In the genomic region with DNA sequence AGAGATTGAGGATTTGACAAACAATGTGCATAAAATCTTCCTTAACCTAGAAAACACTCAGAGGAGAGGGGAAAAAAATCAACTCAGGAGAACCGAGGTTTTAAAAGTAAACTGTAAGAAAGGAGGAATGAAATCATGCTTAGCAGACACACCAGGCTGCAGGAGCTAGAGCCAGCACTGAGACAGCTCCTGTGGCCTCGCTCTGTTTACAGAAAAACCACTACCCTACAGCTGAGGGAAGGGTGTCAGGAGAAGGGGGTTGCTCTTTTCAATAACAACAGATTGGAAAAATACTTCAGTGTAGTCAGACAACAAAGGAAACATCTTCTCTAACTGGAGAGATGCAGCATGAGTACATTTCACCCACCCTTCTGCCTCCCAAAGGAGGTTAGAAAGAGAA, we compare ENCODE assay signal across 12 mouse cellular contexts.
A peak's percentile ranks its signal among the peaks of the same experiment; 100 is the strongest.
DNase-seq lines count a peak whose midpoint lies in the region; ATAC-seq and TF ChIP-seq lines count a peak whose summit lies in the region.
"Had no signal": no experiment of that assay in that cellular context is flagged by ENCODE, and none has a peak within 500 bp of the region (broad histone marks: within the 10 kb centered on the region; RNA-seq: fewer than 3 reads in every experiment).

No protein-coding gene starts in this region.

- intact Hi-C loops in left cerebral cortex, postnatal 36 days (cut with DNase I) = loop anchor here (2.0 kb wide), 1 partner anchor 79 kb away; no protein-coding TSS in a partner anchor

- peak overlapping the region; percentile 37 for H3K27ac ChIP-seq in lung, embryonic 14.5 days (ENCODE audit: low read depth)
- peak overlapping the region; percentile 44; the same call in 1 of the 2 replicates for H3K27ac ChIP-seq in forebrain, embryonic 14.5 days (ENCODE audit: low read depth, low read length)
- peak overlapping the region; percentile 19; the same call in 1 of the 2 replicates for H3K27ac ChIP-seq in limb, embryonic 10.5 days
- H3K27ac ChIP-seq in neural tube, embryonic 15.5 days (replicated peaks) = peak overlapping the region; percentile 82
- H3K27ac ChIP-seq: heart, adult 2 months; liver, embryonic 13.5 days had no signal

- H3K9ac ChIP-seq in lung, embryonic 14.5 days = peak overlapping the region; percentile 9; the same call in 1 of the 2 replicates
- H3K9ac ChIP-seq in forebrain, embryonic 14.5 days (ENCODE audit: low read length) = peak overlapping the region; percentile 8; the same call in 1 of the 2 replicates
- H3K9ac ChIP-seq in neural tube, embryonic 15.5 days (replicated peaks) = 0 out of 2 replicates have a peak overlapping the region, but pooled peaks have one; percentile 14
- H3K9ac ChIP-seq: liver, embryonic 13.5 days had no signal

- H3K4me1 ChIP-seq in lung, embryonic 14.5 days (ENCODE audit: insufficient read depth) = peaks cover 30% of the 10 kb centered on the region
- peaks cover 26% of the 10 kb centered on the region for H3K4me1 ChIP-seq in forebrain, embryonic 14.5 days (ENCODE audit: control insufficient read depth, insufficient read depth, low read length)
- H3K4me1 ChIP-seq in limb, embryonic 10.5 days = peaks cover 23% of the 10 kb centered on the region
- H3K4me1 ChIP-seq in neural tube, embryonic 15.5 days = peaks cover 44% of the 10 kb centered on the region

- H3K27me3 ChIP-seq in lung, embryonic 14.5 days (ENCODE audit: insufficient read depth, low read length) = no peaks in the 10 kb centered on the region
- no peaks in the 10 kb centered on the region for H3K27me3 ChIP-seq in forebrain, embryonic 14.5 days (replicated peaks; ENCODE audit: control insufficient read depth, insufficient read depth, low read length)
- H3K27me3 ChIP-seq in limb, embryonic 10.5 days (ENCODE audit: low read depth, poor library complexity, severe bottlenecking) = no peaks in the 10 kb centered on the region
- no peaks in the 10 kb centered on the region for H3K27me3 ChIP-seq in neural tube, embryonic 15.5 days (replicated peaks)
- H3K27me3 ChIP-seq: CH12.LX; liver, embryonic 13.5 days had no signal

- WGBS in lung, embryonic 14.5 days = 5% methylated on average over 2 of the region's 2 CpGs
- 31% methylated on average over 2 of the region's 2 CpGs for WGBS in forebrain, embryonic 14.5 days
- 53% methylated on average over 2 of the region's 2 CpGs for WGBS in limb, embryonic 10.5 days
- 29% methylated on average over 2 of the region's 2 CpGs for WGBS in neural tube, embryonic 15.5 days

- H3K9me3 ChIP-seq in lung, embryonic 14.5 days (ENCODE audit: low read depth, low read length) = no peaks in the 10 kb centered on the region
- no peaks in the 10 kb centered on the region for H3K9me3 ChIP-seq in forebrain, embryonic 14.5 days (replicated peaks; ENCODE audit: control insufficient read depth, low read length)
- H3K9me3 ChIP-seq in limb, embryonic 10.5 days (replicated peaks) = no peaks in the 10 kb centered on the region
- no peaks in the 10 kb centered on the region for H3K9me3 ChIP-seq in neural tube, embryonic 15.5 days (replicated peaks)
- H3K9me3 ChIP-seq: liver, embryonic 13.5 days had no signal

- no peak overlapping the region for H3K4me3 ChIP-seq in lung, embryonic 14.5 days (ENCODE audit: low read depth, low read length)
- H3K4me3 ChIP-seq in forebrain, embryonic 14.5 days (ENCODE audit: low read depth, low read length) = no peak overlapping the region
- no peak overlapping the region for H3K4me3 ChIP-seq in limb, embryonic 10.5 days
- no peak overlapping the region for H3K4me3 ChIP-seq in neural tube, embryonic 15.5 days (replicated peaks)
- H3K4me3 ChIP-seq: heart, adult 2 months; liver, embryonic 13.5 days had no signal

- peak; percentile 55 for DNase-seq in lung, embryonic 14.5 days
- DNase-seq in lung, adult 18-20 months = no peak
- no peak for DNase-seq in forebrain, embryonic 14.5 days (ENCODE audit: low spot score)
- DNase-seq in limb, embryonic 10.5 days (ENCODE audit: low spot score) = no peak
- DNase-seq in Muller cell, postnatal 12 days (ENCODE audit: inconsistent ontology term) = no peak
- DNase-seq in left cerebral cortex, postnatal 36 days (ENCODE audit: low spot score in 2 of 2) = no peak
- DNase-seq in cerebellum, adult 11-12 months = no peak
- DNase-seq: heart, adult 2 months; kidney, adult 2 months; liver, embryonic 13.5 days had no signal

- no peak overlapping the region for H3K4me2 ChIP-seq in lung, embryonic 14.5 days
- H3K4me2 ChIP-seq in forebrain, embryonic 14.5 days (ENCODE audit: low read length) = no peak overlapping the region
- H3K4me2 ChIP-seq in neural tube, embryonic 15.5 days = no peak overlapping the region
- H3K4me2 ChIP-seq: liver, embryonic 13.5 days had no signal

- TF ChIP-seq CTCF in lung, embryonic 14.5 days (IDR thresholded peaks at IDR 0.05; ENCODE audit: low read depth) = no peak

- ATAC-seq in lung, embryonic 14.5 days (ENCODE audit: insufficient read depth) = 0 out of 2 replicates have a peak, but pooled peaks have one; percentile 52
- no peak for ATAC-seq in forebrain, embryonic 14.5 days
- no peak for ATAC-seq in neural tube, embryonic 15.5 days (ENCODE audit: low FRiP score)

- no peaks in the 10 kb centered on the region for H3K36me3 ChIP-seq in lung, embryonic 14.5 days (ENCODE audit: insufficient read depth)
- no peaks in the 10 kb centered on the region for H3K36me3 ChIP-seq in forebrain, embryonic 14.5 days (ENCODE audit: control insufficient read depth, insufficient read depth, low read length)
- no peaks in the 10 kb centered on the region for H3K36me3 ChIP-seq in limb, embryonic 10.5 days
- no peaks in the 10 kb centered on the region for H3K36me3 ChIP-seq in neural tube, embryonic 15.5 days
- H3K36me3 ChIP-seq: liver, embryonic 13.5 days had no signal

Comparison
In these comparisons a context has a peak if more than half of its experiments do, and no peak if none do; other contexts are left out.
1. H3K27ac ChIP-seq: peak in every context shown above with its lines; median percentile 82 in neural tube, embryonic 15.5 days; 44 in forebrain, embryonic 14.5 days; 37 in lung, embryonic 14.5 days; 19 in limb, embryonic 10.5 days.